Mouse (Mus musculus) heart, embryonic 10.5 days (tissue): ENCODE measurements at regions not wholly inside any gene's neighbourhood (a gene's known extent, or its start where the extent isn't known, plus 50 kb on each side); places are given as distances from the start of the nearest gene placed in this dataset.
A peak's percentile ranks its signal among the peaks of the same experiment; 100 is the strongest.

Experiments used
- DNase-seq: peaks from one replicate; pipeline ENCODE4 v3.0.0-alpha.2; 2017; ENCODE audit warnings: low spot score
- H3K27ac ChIP-seq: fragments of 300-500 bp; sonication (generic); 2 replicates; pipeline ENCODE4 v1.5.1; 2016; ENCODE audit warnings: mild to moderate bottlenecking
- H3K27me3 ChIP-seq: fragments of 300-500 bp; sonication (generic); 2 replicates; pipeline ENCODE4 v1.6.1; 2016; ENCODE audit warnings: mild to moderate bottlenecking; ENCODE audit not compliant: poor library complexity, insufficient read depth, severe bottlenecking
- H3K36me3 ChIP-seq: fragments of 300-500 bp; sonication (generic); 2 replicates; pipeline ENCODE4 v1.6.1; 2016; ENCODE audit warnings: mild to moderate bottlenecking, moderate library complexity
- H3K4me1 ChIP-seq: fragments of 300-500 bp; sonication (generic); 2 replicates; pipeline ENCODE4 v1.6.1; 2016; ENCODE audit warnings: mild to moderate bottlenecking
- H3K4me3 ChIP-seq: fragments of 300-500 bp; sonication (generic); 2 replicates; pipeline ENCODE4 v1.5.1; 2016; ENCODE audit warnings: mild to moderate bottlenecking, moderate library complexity
- H3K9me3 ChIP-seq: fragments of 300-500 bp; sonication (generic); 2 replicates; pipeline ENCODE4 v1.6.1; 2016; ENCODE audit warnings: mild to moderate bottlenecking, moderate library complexity
- WGBS: fragments of 180-500 bp; shearing (Covaris S2); methylation state at CpG from one replicate; pipeline ENCODE4 v1.1.7; 2016; 5-methylcytosine and 5-hydroxymethylcytosine counted together

DNA sequence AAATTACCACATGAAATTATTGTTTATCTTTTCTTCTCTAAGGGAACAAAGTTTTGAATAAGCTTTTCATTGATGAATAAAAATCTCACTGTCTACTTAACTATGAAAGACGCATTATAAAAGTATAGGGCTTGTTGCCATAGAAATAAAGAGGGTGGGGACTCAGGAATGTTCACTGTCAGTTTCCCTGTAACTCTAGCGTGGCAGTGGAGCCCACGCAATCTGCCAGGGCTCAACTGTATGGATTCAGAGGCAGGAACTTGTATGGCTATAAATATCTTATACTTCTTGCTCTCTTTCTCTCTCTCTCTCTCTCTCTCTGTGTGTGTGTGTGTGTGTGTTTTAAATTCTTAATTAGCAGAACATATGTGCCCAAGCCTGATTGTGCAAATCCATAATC, 276.2 kb upstream of the Runx1 start:
- no peak for DNase-seq
- Histone ChIP-seq H3K36me3 (no peaks in the 10 kb centered on the region), H3K9me3 (no peaks in the 10 kb centered on the region), H3K4me3 (no peak overlapping the region), H3K27ac (no peak overlapping the region), H3K4me1 (0 out of 2 replicates have a peak, but pooled peaks cover 2% of the 10 kb centered on the region), H3K27me3 (peaks cover 5% of the 10 kb centered on the region; the same call in 1 of the 2 replicates)
- 72% methylated on average over 3 of the region's 3 CpGs for WGBS

DNA sequence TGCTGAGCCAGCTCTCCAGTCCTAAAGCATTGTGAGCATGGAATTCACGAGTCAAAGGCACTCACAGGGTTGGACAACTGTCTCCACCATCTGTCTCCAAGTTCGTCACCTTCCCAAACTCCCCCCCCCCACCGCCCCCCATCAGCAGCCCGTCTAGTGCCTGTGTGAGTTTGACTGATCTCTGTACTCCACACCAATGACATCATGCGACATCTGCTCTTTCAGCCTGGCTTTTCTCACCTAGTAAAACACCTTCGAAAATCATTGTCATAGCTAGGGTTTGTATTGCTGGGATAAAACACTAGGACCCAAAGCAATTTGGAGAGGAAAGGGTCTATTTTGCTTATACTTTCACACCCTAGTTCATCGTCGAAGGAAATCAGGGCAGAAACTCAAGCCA, 272.1 kb upstream of the Runx1 start:
- peaks cover 3% of the 10 kb centered on the region; the same call in 1 of the 2 replicates for H3K4me1 ChIP-seq
- H3K9me3 ChIP-seq = no peaks in the 10 kb centered on the region
- H3K4me3 ChIP-seq = no peak overlapping the region
- H3K27me3 ChIP-seq = peaks cover 5% of the 10 kb centered on the region; the same call in 1 of the 2 replicates
- DNase-seq = no peak
- H3K27ac ChIP-seq = no peak overlapping the region
- 67% methylated on average over 8 of the region's 8 CpGs for WGBS
- H3K36me3 ChIP-seq = no peaks in the 10 kb centered on the region

DNA sequence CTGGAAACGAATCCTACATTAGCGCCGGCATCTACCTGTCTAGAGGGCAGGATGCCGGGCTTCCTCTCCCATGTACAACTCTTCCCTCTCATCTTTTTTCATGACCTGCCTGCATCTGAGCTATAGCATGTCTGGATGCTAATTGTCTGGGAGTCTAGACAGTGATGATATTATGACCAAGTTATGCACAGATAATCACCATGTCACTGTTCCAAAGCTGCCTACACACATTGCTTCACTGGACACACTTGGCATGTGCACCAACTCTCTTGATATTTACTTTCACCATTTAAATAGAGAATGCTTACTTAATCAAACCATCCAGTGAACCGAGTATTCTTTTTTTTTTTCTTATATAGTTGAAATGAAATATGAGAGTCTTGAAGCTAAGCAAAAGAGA, 270.2 kb upstream of the Runx1 start:
- peaks cover 10% of the 10 kb centered on the region; the same call in 1 of the 2 replicates for H3K4me1 ChIP-seq
- H3K27me3 ChIP-seq = peaks cover 5% of the 10 kb centered on the region; the same call in 1 of the 2 replicates
- WGBS = 92% methylated on average over 5 of the region's 5 CpGs
- H3K9me3 ChIP-seq = no peaks in the 10 kb centered on the region
- H3K36me3 ChIP-seq = no peaks in the 10 kb centered on the region
- no peak overlapping the region for H3K27ac ChIP-seq
- DNase-seq = no peak
- no peak overlapping the region for H3K4me3 ChIP-seq

DNA sequence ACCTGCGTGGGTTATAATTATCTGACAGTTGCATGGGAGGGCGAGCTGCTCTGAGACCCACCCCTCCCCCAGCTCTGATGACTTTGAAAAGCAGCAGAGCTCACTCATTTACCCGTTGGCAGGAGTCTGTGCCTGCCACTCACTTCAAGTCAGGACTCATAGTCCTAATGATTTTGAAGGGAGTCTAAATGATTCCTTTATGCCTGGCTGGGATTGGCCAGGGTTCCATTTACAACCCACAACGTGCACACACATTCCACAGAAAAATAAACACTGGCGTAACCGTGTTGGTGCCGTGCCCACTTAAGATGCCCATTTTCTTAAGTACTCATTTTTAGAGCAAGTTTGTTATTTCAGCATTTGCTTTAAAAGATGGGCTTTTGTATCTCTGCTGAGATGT, 266.8 kb upstream of the Runx1 start:
- DNase-seq = no peak
- Histone ChIP-seq H3K36me3 (no peaks in the 10 kb centered on the region), H3K4me3 (no peak overlapping the region), H3K4me1 (peaks cover 10% of the 10 kb centered on the region; the same call in 1 of the 2 replicates), H3K9me3 (no peaks in the 10 kb centered on the region), H3K27me3 (peaks cover 11% of the 10 kb centered on the region; the same call in 1 of the 2 replicates), H3K27ac (no peak overlapping the region)
- 45% methylated on average over 7 of the region's 7 CpGs for WGBS

DNA sequence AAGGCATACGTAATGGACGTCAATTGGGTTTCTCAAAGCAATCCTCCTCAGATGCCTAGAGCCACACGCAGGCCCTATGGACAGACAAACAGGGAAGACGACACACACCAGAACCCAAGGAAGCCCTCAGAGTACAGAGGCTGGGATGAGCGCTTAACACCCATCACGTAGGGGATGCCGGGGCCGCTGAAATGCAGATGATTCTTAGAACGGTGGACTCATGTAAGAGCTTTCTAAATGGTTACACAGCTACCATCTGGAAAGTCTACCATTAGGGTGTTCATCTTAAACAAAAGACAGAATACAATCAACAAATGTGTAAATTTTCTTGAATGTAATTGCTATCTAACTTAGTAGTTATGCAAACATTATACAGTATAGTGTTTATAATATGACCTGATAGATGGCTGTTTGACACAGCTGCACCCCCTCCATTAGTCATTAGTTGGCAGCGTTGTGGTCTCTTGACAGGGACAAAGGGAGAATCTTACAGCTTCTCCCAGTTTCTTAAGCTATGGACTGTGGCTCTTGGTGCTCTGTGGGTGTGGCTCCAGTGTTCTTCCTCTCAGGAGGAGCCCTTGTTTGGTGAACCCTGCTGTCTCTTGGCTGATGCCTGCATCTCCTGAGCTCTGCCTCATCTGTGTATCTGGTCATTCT, 259.4 kb upstream of the Runx1 start:
- H3K4me3 ChIP-seq = no peak overlapping the region
- H3K36me3 ChIP-seq = no peaks in the 10 kb centered on the region
- no peak overlapping the region for H3K27ac ChIP-seq
- peaks cover 35% of the 10 kb centered on the region for H3K27me3 ChIP-seq
- WGBS = 87% methylated on average over 10 of the region's 10 CpGs
- no peaks in the 10 kb centered on the region for H3K9me3 ChIP-seq
- H3K4me1 ChIP-seq = no peaks in the 10 kb centered on the region
- no peak for DNase-seq

DNA sequence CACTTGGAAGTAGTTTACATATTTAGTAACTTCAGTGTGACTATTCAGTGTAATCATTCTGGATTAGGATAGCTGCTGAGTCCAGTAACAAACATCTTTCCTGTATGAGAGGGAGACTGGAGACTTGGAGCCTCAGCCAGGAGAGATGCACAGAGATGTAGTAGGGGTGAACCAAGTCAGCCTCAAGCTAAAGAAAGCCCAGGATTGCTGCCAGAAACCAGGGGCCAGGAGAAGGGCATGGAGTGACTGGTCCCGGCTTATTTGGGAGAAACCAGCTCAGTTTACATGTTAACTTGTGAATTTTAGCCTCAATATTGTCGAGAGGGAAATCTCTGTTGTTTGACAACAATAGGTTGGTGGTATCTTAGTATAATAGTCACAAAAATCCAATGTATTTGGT, 257.8 kb upstream of the Runx1 start:
- 64% methylated on average over 2 of the region's 2 CpGs for WGBS

DNA sequence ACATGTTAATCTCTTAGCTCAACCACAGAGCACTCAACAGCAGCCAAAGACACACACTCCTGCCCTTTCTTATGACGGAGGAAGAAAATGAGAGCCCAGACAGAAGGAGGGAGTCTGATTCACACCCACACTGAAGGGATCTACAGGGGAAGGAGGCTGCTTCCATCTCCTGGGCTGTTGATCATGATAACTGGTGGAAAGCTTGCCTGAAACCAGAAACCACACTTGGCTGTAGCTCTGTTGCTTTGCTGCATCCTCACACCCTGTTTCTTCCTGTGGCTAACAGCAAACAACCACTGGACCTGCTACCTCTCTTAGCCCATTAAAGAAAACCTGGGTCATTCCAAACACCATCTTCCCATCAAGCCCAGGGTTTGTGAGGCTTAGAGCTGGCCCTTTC, 257.2 kb upstream of the Runx1 start:
- no peaks in the 10 kb centered on the region for H3K36me3 ChIP-seq
- H3K4me1 ChIP-seq = no peaks in the 10 kb centered on the region
- WGBS = 73% methylated on average over 1 of the region's 1 CpGs
- no peaks in the 10 kb centered on the region for H3K9me3 ChIP-seq
- DNase-seq = no peak
- H3K4me3 ChIP-seq = no peak overlapping the region
- H3K27me3 ChIP-seq = peaks cover 47% of the 10 kb centered on the region
- H3K27ac ChIP-seq = no peak overlapping the region

More for the DNA sequence above, 257.8 kb upstream of the Runx1 start:
- Histone ChIP-seq H3K27me3 (peaks cover 41% of the 10 kb centered on the region), H3K27ac (no peak overlapping the region), H3K36me3 (no peaks in the 10 kb centered on the region), H3K4me1 (no peaks in the 10 kb centered on the region), H3K9me3 (no peaks in the 10 kb centered on the region), H3K4me3 (no peak overlapping the region)
- no peak for DNase-seq

DNA sequence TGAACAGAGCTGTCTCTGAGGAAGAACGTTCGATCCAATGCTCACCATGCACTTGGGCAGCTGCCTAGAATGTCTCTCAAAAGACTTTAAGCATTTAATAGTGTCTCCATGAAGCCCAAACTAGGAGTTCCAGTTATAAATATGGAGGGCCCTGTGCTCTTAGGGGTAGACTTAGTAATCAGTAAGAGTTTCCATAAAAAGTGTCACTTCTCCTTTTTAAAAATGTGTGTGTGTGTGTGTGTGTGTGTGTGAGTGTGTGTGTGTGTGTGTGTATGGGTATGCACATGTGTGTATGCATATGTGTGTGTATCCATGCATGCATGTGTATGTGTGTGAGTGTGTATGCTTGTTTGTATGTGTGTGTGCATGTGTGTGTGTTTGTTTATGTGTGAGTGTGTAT, 255.6 kb upstream of the Runx1 start:
- peaks cover 51% of the 10 kb centered on the region for H3K27me3 ChIP-seq
- no peak overlapping the region for H3K27ac ChIP-seq
- no peaks in the 10 kb centered on the region for H3K4me1 ChIP-seq
- no peak overlapping the region for H3K4me3 ChIP-seq
- no peaks in the 10 kb centered on the region for H3K9me3 ChIP-seq
- no peak for DNase-seq
- 90% methylated on average over 2 of the region's 2 CpGs for WGBS
- H3K36me3 ChIP-seq = no peaks in the 10 kb centered on the region

DNA sequence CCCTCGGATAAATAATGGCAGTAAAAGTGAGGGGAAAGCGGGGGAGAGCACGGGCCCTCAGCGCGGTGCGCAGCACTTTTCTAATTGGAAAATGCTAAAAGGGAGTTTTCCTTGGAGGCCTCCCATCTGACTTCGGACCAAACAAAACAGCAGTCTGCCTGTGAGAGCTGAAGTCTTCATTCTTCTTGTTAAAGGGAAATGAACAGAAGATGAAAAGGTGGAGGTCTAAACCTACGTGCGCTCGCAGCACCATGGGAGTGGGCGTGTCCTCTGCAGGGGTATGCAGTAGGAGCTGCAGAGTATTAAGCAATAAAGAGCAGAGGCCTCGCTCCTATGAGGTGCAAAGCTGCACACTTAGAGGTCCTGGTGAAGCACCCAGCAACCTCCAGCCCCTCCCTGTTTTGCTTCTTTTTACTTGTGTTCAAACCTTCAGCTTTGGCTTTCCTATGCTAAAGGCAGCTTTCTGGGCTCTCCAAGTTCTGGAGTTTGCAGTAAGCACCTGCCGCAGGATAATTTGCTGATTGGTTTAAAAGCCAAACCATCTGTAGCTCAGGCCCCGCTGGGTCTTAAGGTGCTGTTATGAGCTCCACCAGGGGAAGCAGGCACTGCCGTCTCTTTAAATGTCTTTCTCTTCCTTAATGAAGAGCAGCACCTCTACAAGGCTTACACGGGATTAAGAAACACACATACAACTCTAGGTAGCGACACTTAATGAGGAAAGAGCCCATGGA, 253.9 kb upstream of the Runx1 start:
- Histone ChIP-seq H3K9me3 (no peaks in the 10 kb centered on the region), H3K4me3 (no peak overlapping the region), H3K27me3 (peaks cover 64% of the 10 kb centered on the region), H3K4me1 (no peaks in the 10 kb centered on the region), H3K36me3 (no peaks in the 10 kb centered on the region), H3K27ac (no peak overlapping the region)
- DNase-seq = no peak
- 56% methylated on average over 17 of the region's 17 CpGs for WGBS

DNA sequence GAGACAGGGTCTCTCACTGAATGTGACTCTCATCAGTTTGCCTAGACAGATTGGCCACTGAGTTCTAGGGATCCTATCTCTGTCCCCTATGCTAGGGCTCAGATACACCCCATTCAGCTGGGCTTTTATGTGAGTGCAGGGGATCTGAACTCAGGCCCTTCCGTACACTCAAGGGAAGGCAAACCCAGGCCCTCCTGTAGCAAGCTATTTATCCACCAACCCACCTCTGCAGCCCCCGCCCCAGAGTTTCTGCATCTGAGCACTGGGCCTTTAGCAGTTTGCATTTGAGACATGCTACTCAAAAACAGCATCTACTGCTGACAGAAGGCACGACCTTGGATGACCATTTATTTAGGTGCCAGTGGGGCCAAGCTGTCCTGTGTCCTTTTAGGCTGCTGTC, 253.0 kb upstream of the Runx1 start:
- 71% methylated on average over 3 of the region's 3 CpGs for WGBS
- no peak for DNase-seq
- Histone ChIP-seq H3K9me3 (no peaks in the 10 kb centered on the region), H3K36me3 (no peaks in the 10 kb centered on the region), H3K27ac (no peak overlapping the region), H3K27me3 (peaks cover 66% of the 10 kb centered on the region), H3K4me3 (no peak overlapping the region), H3K4me1 (no peaks in the 10 kb centered on the region)

DNA sequence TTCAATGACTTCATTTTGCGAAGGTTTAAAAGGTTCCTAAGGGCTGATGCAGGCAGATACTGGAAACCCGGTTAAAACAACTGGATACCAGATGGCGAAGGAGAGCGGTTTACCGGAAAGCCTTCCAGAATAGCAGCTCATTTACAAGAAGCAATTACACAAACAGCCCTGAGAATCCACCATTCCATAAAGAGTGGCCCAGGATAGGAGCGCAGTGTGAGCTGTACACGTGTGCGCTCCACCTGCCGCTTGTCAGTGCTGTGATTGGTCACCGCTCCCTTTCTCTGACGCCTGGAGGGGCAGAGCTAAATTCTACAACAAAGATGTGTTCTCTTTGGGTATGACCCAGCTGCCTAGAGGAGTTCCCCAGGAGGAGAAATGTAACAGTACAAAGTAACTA, 249.5 kb upstream of the Runx1 start:
- no peak for DNase-seq
- 88% methylated on average over 11 of the region's 11 CpGs for WGBS
- Histone ChIP-seq H3K4me1 (peaks cover 14% of the 10 kb centered on the region), H3K36me3 (no peaks in the 10 kb centered on the region), H3K9me3 (no peaks in the 10 kb centered on the region), H3K27me3 (peaks cover 52% of the 10 kb centered on the region), H3K4me3 (no peak overlapping the region), H3K27ac (no peak overlapping the region)

DNA sequence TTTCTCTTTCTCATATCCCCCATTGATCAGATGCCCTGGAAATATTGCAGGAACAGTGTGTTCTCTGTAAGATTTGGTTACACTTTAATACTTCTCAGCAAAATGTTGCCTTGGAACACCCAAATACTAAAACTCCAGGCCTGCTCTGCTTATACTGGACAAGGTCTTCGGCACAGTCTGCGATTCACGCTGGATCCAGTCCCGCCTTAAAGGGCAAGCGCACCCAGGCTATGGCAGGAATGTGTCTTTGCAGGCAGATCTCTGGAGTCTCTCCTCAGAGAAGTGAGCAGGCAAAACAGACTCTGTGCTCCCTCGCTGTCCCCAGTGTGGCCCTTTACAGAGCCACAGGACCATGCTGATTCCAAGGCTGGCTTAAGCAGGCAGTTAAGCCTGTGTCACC, 246.2 kb upstream of the Runx1 start:
- no peaks in the 10 kb centered on the region for H3K36me3 ChIP-seq
- peak; percentile 80 for DNase-seq
- H3K9me3 ChIP-seq = no peaks in the 10 kb centered on the region
- peaks cover 51% of the 10 kb centered on the region for H3K27me3 ChIP-seq
- H3K4me1 ChIP-seq = peaks cover 14% of the 10 kb centered on the region
- 0 out of 2 replicates have a peak overlapping the region, but pooled peaks have one; percentile 8 for H3K4me3 ChIP-seq
- peak overlapping the region; percentile 63 for H3K27ac ChIP-seq
- 23% methylated on average over 6 of the region's 6 CpGs for WGBS

DNA sequence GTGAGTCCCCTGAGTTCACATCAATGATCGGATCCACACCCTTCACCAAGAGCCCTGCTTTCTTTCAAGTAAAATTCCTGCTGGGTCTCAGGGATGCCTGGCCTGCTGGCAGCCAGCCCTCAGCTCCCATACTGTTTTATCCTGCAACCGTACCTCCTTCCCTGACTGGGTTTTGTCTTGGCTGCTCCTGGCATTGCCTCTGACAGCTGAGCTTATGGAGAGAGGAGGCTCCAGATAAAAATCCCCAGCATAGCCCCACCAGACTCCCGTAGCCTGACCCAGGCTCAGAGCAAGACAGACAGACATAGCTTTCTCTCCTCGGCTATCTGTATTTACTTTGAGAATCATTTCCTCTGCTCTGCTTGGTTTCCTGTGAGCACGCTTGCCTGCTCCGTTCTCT, 245.8 kb upstream of the Runx1 start:
- WGBS = 24% methylated on average over 6 of the region's 6 CpGs
- Histone ChIP-seq H3K4me1 (peaks cover 14% of the 10 kb centered on the region), H3K4me3 (0 out of 2 replicates have a peak overlapping the region, but pooled peaks have one; percentile 8), H3K27ac (peak overlapping the region; percentile 63; the same call in 1 of the 2 replicates), H3K36me3 (no peaks in the 10 kb centered on the region), H3K9me3 (no peaks in the 10 kb centered on the region), H3K27me3 (peaks cover 53% of the 10 kb centered on the region)
- peak; percentile 79 for DNase-seq
